Mouse (Mus musculus): ENCODE measurements around the gene Zfp536. TPM values are rescaled to one million over a fixed set of nuclear protein-coding genes. Genes with fewer than 3 reads are reported as not detected.
"Not testable (repeated sequence)": the region's sequence is repeated elsewhere in the genome, so short reads cannot be mapped to it uniquely, and the experiment has no call there.

Gene Zfp536
- polyA plus RNA-seq, 2 experiments from 2014 or later: 0.40 TPM; not detected in 1

GRCm38 (mm10) chr7:37753024-37753423, 20.4 kb downstream of the Zfp536 start:
- ATAC-seq: no peak

- ATAC-seq: no peak
Observed at GRCm38 (mm10) chr7:37746133-37746761, 27.2 kb downstream of the Zfp536 start.

GRCm38 (mm10) chr7:37743350-37743749, 30.1 kb downstream of the Zfp536 start:
- ATAC-seq: no peak

DNA sequence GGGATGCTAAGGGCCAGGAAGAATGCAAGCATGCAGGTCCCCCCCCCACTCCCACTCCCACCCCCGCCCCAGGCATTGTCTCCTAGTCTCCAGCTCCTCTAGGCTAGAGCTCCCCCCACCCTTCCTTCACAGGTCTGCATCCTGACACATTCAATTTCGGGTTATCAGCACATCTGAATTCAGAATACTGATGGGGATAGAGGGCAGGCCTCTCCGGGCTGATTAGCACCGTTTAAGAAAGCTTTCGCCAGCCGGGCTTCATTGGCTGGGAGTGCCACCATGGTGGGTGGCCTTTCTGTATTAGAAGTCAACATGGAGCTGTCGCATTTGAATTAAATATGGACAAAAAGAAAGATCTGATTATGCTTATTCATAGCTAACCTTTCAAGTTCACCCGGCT, 36.2 kb downstream of the Zfp536 start:
- ATAC-seq: no peak

- no peak for ATAC-seq
Observed at GRCm38 (mm10) chr7:37736413-37736720, 37.1 kb downstream of the Zfp536 start.

DNA sequence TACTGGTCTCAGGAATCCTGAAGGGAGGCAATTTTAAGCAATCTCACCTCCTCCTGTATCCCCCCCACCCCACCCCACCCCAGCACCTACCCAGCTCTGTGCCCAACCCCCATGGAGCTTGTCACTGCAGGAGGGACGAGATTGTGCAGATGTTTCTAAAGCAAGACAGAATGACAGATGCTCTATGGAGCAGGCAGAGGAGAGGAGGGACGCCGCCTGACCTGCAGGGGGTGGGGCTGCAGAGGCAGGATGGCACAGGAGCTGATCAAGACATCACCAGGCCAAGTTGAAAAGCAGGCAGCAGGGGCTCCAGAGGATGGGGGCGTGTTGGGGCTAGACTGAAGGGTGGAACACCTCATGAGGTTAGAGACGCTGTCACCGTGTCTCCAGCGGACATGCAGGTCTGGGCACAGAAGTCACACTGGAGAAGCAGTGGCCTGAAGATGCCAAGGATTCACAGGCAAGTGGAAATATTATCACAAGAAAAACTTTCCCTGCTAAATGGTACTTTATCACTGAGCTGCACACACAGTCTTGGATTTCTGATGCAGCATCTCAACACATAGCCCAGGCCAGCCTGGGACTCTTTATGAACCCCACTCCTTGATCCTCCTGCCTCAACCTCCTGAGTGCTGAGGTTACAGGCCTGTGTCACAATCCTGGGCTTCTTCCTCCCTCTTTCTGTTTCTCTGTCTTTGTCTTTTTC, 37.6 kb downstream of the Zfp536 start:
- no peak for ATAC-seq

- ATAC-seq: no peak
Observed at GRCm38 (mm10) chr7:37735101-37735500, 38.3 kb downstream of the Zfp536 start.

DNA sequence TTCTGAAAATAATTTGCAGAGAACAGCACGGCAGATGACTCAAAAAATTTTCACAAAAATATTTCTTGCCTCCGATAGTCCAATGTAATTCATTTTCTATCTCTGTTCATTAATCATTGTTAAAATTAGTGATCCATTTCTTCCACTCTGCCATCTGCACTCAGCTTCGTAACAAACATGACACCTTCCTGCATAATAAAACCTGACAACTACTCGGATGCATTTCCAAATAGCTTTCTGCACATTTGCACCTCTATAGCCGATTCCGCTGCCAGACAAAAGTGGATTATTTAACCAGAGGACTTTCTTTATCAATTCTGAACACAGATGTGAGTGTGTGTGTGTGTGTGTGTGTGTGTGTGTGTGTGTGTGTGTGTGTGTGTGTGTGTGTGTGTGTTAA, 38.9 kb downstream of the Zfp536 start:
- no peak for ATAC-seq

- ATAC-seq: no peak
Observed at GRCm38 (mm10) chr7:37733996-37734395, 39.4 kb downstream of the Zfp536 start.

GRCm38 (mm10) chr7:37732741-37733140, 40.7 kb downstream of the Zfp536 start:
- ATAC-seq: no peak

GRCm38 (mm10) chr7:37727746-37728145, 45.7 kb downstream of the Zfp536 start:
- no peak for ATAC-seq

GRCm38 (mm10) chr7:37724002-37724790, 49.2 kb downstream of the Zfp536 start:
- no peak for ATAC-seq

- ATAC-seq: no peak
Observed at GRCm38 (mm10) chr7:37723191-37723592, 50.2 kb downstream of the Zfp536 start.

DNA sequence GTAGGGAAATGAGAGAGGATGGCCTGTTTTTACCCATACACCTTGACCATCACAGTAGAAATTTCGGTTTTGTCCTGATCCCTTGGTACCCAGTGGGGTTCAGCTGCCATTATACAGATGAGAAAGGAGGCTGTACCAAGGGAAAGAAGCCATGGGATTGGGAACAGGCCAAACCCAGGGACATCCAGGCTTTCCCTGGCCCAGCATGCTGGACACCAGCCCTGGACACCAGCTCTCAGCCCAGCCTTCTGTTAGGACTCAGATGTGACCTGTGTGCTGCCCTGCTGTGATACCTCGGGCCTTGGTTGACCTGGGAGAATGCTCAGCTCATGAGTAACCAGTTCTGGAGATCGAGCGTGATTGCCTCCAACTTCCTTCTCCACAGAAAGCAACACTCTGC, 51.8 kb downstream of the Zfp536 start:
- no peak for ATAC-seq

- ATAC-seq: no peak
Observed at GRCm38 (mm10) chr7:37718671-37719402, 54.6 kb downstream of the Zfp536 start.

- no peak for ATAC-seq
Observed at GRCm38 (mm10) chr7:37717071-37717470, 56.4 kb downstream of the Zfp536 start.

GRCm38 (mm10) chr7:37716626-37717025, 56.8 kb downstream of the Zfp536 start:
- no peak for ATAC-seq

DNA sequence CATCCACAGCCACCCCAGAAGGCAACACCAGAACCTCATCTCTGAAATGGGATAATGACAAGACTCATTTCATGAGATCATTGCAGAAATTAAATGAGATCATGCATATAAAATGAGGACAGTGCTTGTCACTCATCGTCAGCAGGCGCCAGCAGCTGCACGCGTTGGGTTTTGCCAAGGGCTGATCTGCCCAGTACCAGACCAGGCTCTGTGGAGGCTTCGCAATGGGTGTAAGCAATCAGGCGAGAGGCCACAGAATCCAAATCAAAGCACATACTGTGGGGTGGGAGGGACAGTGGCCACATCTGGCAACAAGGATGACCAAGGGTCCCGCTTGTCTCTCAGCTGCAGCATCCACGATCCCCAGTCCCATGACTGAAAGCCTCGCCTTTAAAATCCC, 69.0 kb downstream of the Zfp536 start:
- no peak for ATAC-seq

DNA sequence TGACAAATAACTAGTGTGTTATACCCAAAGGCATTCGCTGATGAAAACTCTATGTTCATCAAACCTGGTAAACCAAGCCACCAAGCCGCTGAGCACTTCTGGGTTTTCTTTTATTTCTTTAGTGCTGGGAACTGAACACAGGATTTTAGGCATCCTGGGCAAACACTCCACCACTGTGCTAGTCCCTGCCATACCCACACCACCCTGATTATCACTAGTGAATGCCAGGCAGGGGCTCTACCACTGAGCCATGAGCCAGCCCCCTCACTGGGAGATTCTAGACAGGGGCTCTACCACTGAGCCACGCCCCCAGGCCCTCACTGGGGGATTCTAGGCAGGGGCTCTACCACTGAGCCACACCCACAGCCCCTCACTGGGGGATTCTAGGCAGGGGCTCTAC, 76.1 kb downstream of the Zfp536 start:
- not testable (repeated sequence) for ATAC-seq

DNA sequence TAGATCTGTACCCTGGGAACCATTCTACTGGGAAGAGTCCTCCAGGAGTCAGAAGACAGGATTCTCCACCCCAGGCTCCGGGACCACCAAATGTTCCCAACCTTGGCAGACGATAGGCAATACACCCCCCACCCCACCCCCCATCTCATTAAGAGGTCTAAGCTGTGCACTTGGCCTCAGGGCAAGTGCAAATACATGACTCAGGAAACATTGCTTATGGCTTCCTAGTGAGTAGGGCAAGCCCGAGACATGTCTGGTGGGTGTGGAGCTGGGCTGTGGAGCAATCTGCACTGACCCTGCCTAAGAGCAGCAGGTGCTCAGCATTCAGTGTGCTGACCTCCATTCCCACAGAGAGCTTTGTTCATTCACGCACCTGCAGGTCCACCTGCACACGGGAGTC, 78.4 kb downstream of the Zfp536 start:
- no peak for ATAC-seq

GRCm38 (mm10) chr7:37690606-37691005, 82.8 kb downstream of the Zfp536 start:
- no peak for ATAC-seq

DNA sequence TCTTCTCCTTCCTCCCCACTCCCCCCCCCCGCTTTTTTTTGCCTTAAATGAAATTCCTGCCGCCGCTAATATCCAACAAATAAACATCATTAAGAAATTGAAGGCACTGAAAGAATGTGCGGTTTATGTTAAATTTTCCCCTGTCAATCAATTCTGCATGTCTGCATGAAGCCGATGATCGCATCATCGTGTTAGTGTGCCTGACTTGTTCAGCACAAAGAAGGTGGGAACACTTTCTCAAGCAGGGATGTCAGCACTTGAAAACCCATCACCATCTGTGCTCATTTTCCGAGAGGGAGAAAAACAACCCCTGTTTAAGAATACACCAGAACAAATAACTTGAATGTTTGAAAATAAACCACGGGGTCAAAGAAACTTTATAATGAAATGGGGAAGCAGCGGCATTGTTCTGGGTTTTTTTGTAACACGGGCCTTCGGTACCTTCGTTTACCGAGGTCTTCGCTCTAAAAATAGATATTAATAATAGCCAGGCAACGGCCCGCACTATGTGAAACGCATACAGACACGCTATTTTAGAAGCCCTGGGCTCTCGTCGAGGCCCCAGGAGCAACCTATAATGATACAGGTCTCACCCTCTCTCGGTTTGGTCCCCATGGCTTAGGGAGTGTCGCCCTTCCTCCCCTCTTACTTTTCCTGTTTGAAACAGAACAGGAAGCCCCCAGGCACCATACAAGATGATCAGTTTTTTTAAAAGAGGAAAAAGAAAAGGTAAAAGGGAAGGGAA, 83.7 kb downstream of the Zfp536 start:
- ATAC-seq: no peak
